Mouse (Mus musculus): ENCODE measurements around the gene Cacnb3.

DNA sequence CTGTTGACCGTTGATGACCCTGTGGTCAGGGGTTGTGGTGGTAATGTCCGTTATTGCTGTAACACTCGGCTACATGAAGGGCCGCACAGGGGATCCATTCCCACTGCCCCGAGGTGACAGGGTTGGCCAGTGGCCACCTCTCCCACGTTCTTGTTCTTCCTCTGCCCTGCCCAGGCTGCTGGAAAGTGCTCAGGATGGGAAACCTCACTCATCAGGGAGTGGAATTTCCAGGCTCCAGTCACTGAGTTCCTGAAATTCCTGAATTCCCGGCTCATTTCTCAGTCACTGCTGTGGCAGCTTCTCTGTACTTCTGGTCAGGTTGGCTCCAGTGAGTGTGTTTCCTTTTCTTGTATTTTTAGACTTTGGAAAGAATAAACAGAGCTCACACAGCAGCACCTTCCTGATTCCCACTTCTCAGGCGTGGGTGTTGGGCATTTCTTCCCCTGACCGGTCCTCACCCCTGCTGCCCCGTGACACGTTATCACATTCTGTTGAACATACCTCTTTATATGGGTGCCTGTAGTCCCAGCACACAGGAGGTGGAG lies 61.6 kb downstream of the Cacnb3 start:
- TF ChIP-seq CTCF (IDR thresholded peaks at IDR 0.05; ENCODE audit: low read depth) (no peak), EP300 (IDR thresholded peaks at IDR 0.05; ENCODE audit: low read depth) (no peak)

Measured in heart, postnatal 0 days (tissue).